Mouse (Mus musculus): ENCODE results near the gene Slc7a14. TPM values are rescaled to one million over a fixed set of nuclear protein-coding genes. Genes with fewer than 3 reads are reported as not detected.

Slc7a14 gene
- polyA plus RNA-seq, 1 experiment from 2014 or later = 0.01 TPM

GRCm38 (mm10) chr3:31217523-31217922, 92.7 kb downstream of the Slc7a14 start:
- Histone ChIP-seq H3K36me3 (ENCODE audit: insufficient read depth, low read length) (no peaks in the 10 kb centered on the region), H3K9ac (ENCODE audit: low read depth, low read length) (no peak overlapping the region), H3K4me1 (replicated peaks; ENCODE audit: insufficient read depth, low read length) (peaks cover 8% of the 10 kb centered on the region; the same call in 1 of the 2 replicates), H3K4me3 (replicated peaks; ENCODE audit: low read depth, low read length) (no peak overlapping the region), H3K9me3 (replicated peaks; ENCODE audit: low read length) (no peaks in the 10 kb centered on the region), H3K4me2 (ENCODE audit: low read length) (no peak overlapping the region), H3K27me3 (ENCODE audit: insufficient read depth, low read length) (no peaks in the 10 kb centered on the region), H3K27ac (0 out of 2 replicates have a peak overlapping the region, but pooled peaks have one; percentile 8)
- ATAC-seq (replicated peaks; ENCODE audit: low FRiP score, low read depth) = no peak
- TF ChIP-seq CTCF (IDR thresholded peaks at IDR 0.05; ENCODE audit: low read depth) = no peak
- 47% methylated on average over 10 of the region's 10 CpGs for WGBS
- DNase-seq (ENCODE audit: low spot score) = no peak

GRCm38 (mm10) chr3:31213802-31214201, 96.4 kb downstream of the Slc7a14 start:
- WGBS = 30% methylated on average over 3 of the region's 3 CpGs
- DNase-seq (ENCODE audit: low spot score) (no peak), ATAC-seq (replicated peaks; ENCODE audit: low FRiP score, low read depth) (no peak)
- Histone ChIP-seq H3K27me3 (ENCODE audit: insufficient read depth, low read length) (no peaks in the 10 kb centered on the region), H3K27ac (no peak overlapping the region), H3K9me3 (replicated peaks; ENCODE audit: low read length) (no peaks in the 10 kb centered on the region), H3K4me2 (ENCODE audit: low read length) (no peak overlapping the region), H3K36me3 (ENCODE audit: insufficient read depth, low read length) (no peaks in the 10 kb centered on the region), H3K9ac (ENCODE audit: low read depth, low read length) (no peak overlapping the region), H3K4me1 (replicated peaks; ENCODE audit: insufficient read depth, low read length) (peaks cover 15% of the 10 kb centered on the region; the same call in 1 of the 2 replicates), H3K4me3 (replicated peaks; ENCODE audit: low read depth, low read length) (no peak overlapping the region)
- TF ChIP-seq CTCF (IDR thresholded peaks at IDR 0.05; ENCODE audit: low read depth) = no peak

GRCm38 (mm10) chr3:31212205-31213038, 97.8 kb downstream of the Slc7a14 start:
- 33% methylated on average over 9 of the region's 9 CpGs for WGBS
- DNase-seq (ENCODE audit: low spot score) = peak; percentile 71
- no peaks in the 10 kb centered on the region for H3K9me3 ChIP-seq (replicated peaks; ENCODE audit: low read length)
- ATAC-seq (replicated peaks; ENCODE audit: low FRiP score, low read depth) = 0 out of 2 replicates have a peak, but pooled peaks have one; percentile 45
- H3K9ac ChIP-seq (ENCODE audit: low read depth, low read length) = no peak overlapping the region
- no peaks in the 10 kb centered on the region for H3K27me3 ChIP-seq (ENCODE audit: insufficient read depth, low read length)
- no peak overlapping the region for H3K4me2 ChIP-seq (ENCODE audit: low read length)
- H3K4me1 ChIP-seq (replicated peaks; ENCODE audit: insufficient read depth, low read length) = peaks cover 21% of the 10 kb centered on the region; the same call in 1 of the 2 replicates
- no peaks in the 10 kb centered on the region for H3K36me3 ChIP-seq (ENCODE audit: insufficient read depth, low read length)
- TF ChIP-seq CTCF (IDR thresholded peaks at IDR 0.05; ENCODE audit: low read depth) = no peak
- no peak overlapping the region for H3K27ac ChIP-seq
- H3K4me3 ChIP-seq (replicated peaks; ENCODE audit: low read depth, low read length) = no peak overlapping the region

- Histone ChIP-seq H3K4me3 (replicated peaks; ENCODE audit: low read depth, low read length) (no peak overlapping the region), H3K4me1 (replicated peaks; ENCODE audit: insufficient read depth, low read length) (peaks cover 21% of the 10 kb centered on the region; the same call in 1 of the 2 replicates), H3K9me3 (replicated peaks; ENCODE audit: low read length) (no peaks in the 10 kb centered on the region), H3K4me2 (ENCODE audit: low read length) (peak overlapping the region; percentile 34), H3K27me3 (ENCODE audit: insufficient read depth, low read length) (no peaks in the 10 kb centered on the region), H3K36me3 (ENCODE audit: insufficient read depth, low read length) (no peaks in the 10 kb centered on the region), H3K9ac (ENCODE audit: low read depth, low read length) (no peak overlapping the region), H3K27ac (no peak overlapping the region)
- ATAC-seq (replicated peaks; ENCODE audit: low FRiP score, low read depth) (no peak), DNase-seq (ENCODE audit: low spot score) (peak; percentile 54)
- 13% methylated on average over 19 of the region's 19 CpGs for WGBS
- no peak for TF ChIP-seq CTCF (IDR thresholded peaks at IDR 0.05; ENCODE audit: low read depth)
These were observed 101.2 kb downstream of the Slc7a14 start for GRCm38 (mm10) chr3:31209001-31209400.

- no peak for DNase-seq (ENCODE audit: low spot score)
- H3K9ac ChIP-seq (ENCODE audit: low read depth, low read length) = no peak overlapping the region
- H3K4me2 ChIP-seq (ENCODE audit: low read length) = peak overlapping the region; percentile 34; the same call in 1 of the 2 replicates
- peaks cover 21% of the 10 kb centered on the region; the same call in 1 of the 2 replicates for H3K4me1 ChIP-seq (replicated peaks; ENCODE audit: insufficient read depth, low read length)
- no peak for ATAC-seq (replicated peaks; ENCODE audit: low FRiP score, low read depth)
- H3K27me3 ChIP-seq (ENCODE audit: insufficient read depth, low read length) = no peaks in the 10 kb centered on the region
- no peaks in the 10 kb centered on the region for H3K36me3 ChIP-seq (ENCODE audit: insufficient read depth, low read length)
- no peak for TF ChIP-seq CTCF (IDR thresholded peaks at IDR 0.05; ENCODE audit: low read depth)
- 13% methylated on average over 6 of the region's 6 CpGs for WGBS
- H3K4me3 ChIP-seq (replicated peaks; ENCODE audit: low read depth, low read length) = no peak overlapping the region
- no peaks in the 10 kb centered on the region for H3K9me3 ChIP-seq (replicated peaks; ENCODE audit: low read length)
- no peak overlapping the region for H3K27ac ChIP-seq
These were observed 101.7 kb downstream of the Slc7a14 start for GRCm38 (mm10) chr3:31208458-31208994.

- no peak overlapping the region for H3K9ac ChIP-seq (ENCODE audit: low read depth, low read length)
- H3K9me3 ChIP-seq (replicated peaks; ENCODE audit: low read length) = no peaks in the 10 kb centered on the region
- no peaks in the 10 kb centered on the region for H3K27me3 ChIP-seq (ENCODE audit: insufficient read depth, low read length)
- H3K4me1 ChIP-seq (replicated peaks; ENCODE audit: insufficient read depth, low read length) = peaks cover 18% of the 10 kb centered on the region; the same call in 1 of the 2 replicates
- no peak overlapping the region for H3K4me3 ChIP-seq (replicated peaks; ENCODE audit: low read depth, low read length)
- ATAC-seq (replicated peaks; ENCODE audit: low FRiP score, low read depth) = no peak
- no peak overlapping the region for H3K4me2 ChIP-seq (ENCODE audit: low read length)
- H3K27ac ChIP-seq = no peak overlapping the region
- 33% methylated on average over 4 of the region's 4 CpGs for WGBS
- no peaks in the 10 kb centered on the region for H3K36me3 ChIP-seq (ENCODE audit: insufficient read depth, low read length)
- DNase-seq (ENCODE audit: low spot score) = no peak
- TF ChIP-seq CTCF (IDR thresholded peaks at IDR 0.05; ENCODE audit: low read depth) = no peak
These were observed 102.1 kb downstream of the Slc7a14 start for GRCm38 (mm10) chr3:31208046-31208445.
